Mouse (Mus musculus): ENCODE data around the gene Sbno1.

DNA sequence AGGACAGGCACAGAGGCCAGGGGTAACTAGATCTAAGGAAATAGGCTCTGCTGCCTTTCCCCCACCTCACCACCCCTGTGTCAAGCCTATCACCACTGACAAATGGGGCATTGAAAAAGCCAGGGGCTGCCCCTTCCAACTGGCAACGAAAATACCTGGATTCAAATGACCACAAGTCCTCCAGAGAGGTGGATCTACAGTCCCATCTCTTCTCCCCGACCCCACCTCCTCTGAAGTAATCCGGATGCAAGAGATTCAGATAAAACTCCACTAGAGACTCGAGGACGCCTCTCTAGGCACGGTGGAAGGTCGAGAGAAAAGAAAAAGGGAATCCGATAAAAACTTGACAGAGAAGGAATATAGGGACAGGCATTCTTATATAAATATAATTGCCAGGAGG is 99.0 kb downstream of the Sbno1 start:
- TF ChIP-seq TAL1 (IDR thresholded peaks at IDR 0.05; ENCODE audit: low read length) (no peak), GATA1 (IDR thresholded peaks at IDR 0.05; ENCODE audit: low read length) (no peak)
